Mouse (Mus musculus): ENCODE measurements around the gene Scarf2. TPM values are rescaled to one million over a fixed set of nuclear protein-coding genes. Genes with fewer than 3 reads are reported as not detected.

Scarf2 gene
- polyA plus RNA-seq, 1 experiment = 41.0 TPM

DNA sequence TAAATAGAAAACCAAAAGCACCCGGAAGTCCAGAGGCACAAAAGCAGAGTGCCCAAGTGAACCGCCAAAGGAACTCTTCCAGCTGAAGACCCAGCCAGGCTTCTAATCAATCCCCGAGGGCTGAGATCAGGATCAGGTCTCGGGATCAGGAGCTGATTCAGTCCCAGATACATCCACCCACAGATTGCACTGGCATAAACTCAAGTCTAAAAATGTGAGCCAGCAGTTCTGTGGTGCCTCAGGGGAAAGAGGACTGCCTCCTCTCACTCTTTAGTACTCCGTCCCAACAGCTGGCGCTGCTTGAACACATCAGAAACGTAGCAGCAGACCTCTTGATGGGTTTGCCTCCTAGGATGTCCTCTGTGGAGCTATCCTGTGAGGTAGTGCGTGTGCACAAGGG is 19.4 kb downstream of the Scarf2 start:
- Histone ChIP-seq H3K4me3 (ENCODE audit: control insufficient read depth, insufficient read depth, low read length) (no peak overlapping the region), H3K27me3 (ENCODE audit: control insufficient read depth, insufficient read depth, low read length) (no peaks in the 10 kb centered on the region), H3K4me1 (replicated peaks; ENCODE audit: control insufficient read depth, insufficient read depth, low read length) (peaks cover 11% of the 10 kb centered on the region), H3K36me3 (ENCODE audit: control insufficient read depth, insufficient read depth, low read length) (no peaks in the 10 kb centered on the region), H3K27ac (ENCODE audit: control insufficient read depth, insufficient read depth, low read length) (no peak overlapping the region)
- DNase-seq = no peak
- 94% methylated on average over 8 of the region's 8 CpGs for WGBS
- no peak for TF ChIP-seq POLR2A (IDR thresholded peaks at IDR 0.05; ENCODE audit: control insufficient read depth, extremely low read depth, insufficient read depth, low read length, poor library complexity)
- no peak for TF ChIP-seq CTCF (IDR thresholded peaks at IDR 0.05; ENCODE audit: borderline replicate concordance, control insufficient read depth, extremely low read depth, insufficient read depth, low read length, poor library complexity)

DNA sequence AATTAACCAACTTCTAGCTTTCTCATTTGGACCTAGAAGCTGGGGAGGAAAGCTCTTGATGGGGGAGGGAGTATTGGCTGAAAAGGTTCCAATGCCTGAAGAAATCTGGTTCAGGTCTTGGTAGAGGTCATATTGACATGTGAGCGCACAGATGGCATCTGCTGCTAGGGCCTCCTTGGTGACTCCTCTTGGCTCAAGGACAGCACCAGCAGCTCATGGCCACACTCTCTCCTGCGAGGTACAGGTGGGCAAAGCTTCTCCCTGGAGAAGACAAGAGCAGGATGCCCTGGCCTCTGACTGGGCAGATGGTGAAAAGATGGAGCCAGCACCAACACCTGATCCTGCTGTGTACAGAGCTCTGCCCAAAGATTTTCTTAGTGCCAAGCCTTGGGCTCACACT is 29.4 kb downstream of the Scarf2 start:
- Histone ChIP-seq H3K4me1 (replicated peaks; ENCODE audit: control insufficient read depth, insufficient read depth, low read length) (no peaks in the 10 kb centered on the region), H3K27me3 (ENCODE audit: control insufficient read depth, insufficient read depth, low read length) (no peaks in the 10 kb centered on the region; the same call in 1 of the 2 replicates), H3K4me3 (ENCODE audit: control insufficient read depth, insufficient read depth, low read length) (no peak overlapping the region), H3K36me3 (ENCODE audit: control insufficient read depth, insufficient read depth, low read length) (no peaks in the 10 kb centered on the region), H3K27ac (ENCODE audit: control insufficient read depth, insufficient read depth, low read length) (no peak overlapping the region)
- DNase-seq = no peak
- TF ChIP-seq CTCF (IDR thresholded peaks at IDR 0.05; ENCODE audit: borderline replicate concordance, control insufficient read depth, extremely low read depth, insufficient read depth, low read length, poor library complexity) = no peak
- no peak for TF ChIP-seq POLR2A (IDR thresholded peaks at IDR 0.05; ENCODE audit: control insufficient read depth, extremely low read depth, insufficient read depth, low read length, poor library complexity)
- WGBS = 95% methylated on average over 2 of the region's 2 CpGs

DNA sequence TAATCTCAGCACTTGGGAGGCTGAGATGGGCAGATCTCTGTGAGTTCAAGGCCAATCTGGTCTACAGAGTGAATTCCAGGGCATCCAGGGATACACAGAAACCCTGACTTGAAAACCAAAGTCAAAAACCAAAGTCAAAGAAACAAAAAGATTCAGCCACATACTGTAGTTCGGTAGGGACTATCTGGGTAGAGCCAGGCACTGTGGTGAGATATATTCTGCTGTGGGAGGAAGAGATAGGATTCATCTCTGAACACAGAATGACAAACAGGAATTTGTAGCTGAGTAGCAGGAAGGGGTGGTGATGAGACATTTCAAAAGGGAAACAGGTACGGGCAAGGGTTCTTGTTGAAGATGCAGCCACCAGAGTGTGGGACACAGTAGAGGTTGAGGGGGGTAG is 31.1 kb downstream of the Scarf2 start:
- TF ChIP-seq CTCF (IDR thresholded peaks at IDR 0.05; ENCODE audit: borderline replicate concordance, control insufficient read depth, extremely low read depth, insufficient read depth, low read length, poor library complexity) = no peak
- TF ChIP-seq POLR2A (IDR thresholded peaks at IDR 0.05; ENCODE audit: control insufficient read depth, extremely low read depth, insufficient read depth, low read length, poor library complexity) = no peak

DNA sequence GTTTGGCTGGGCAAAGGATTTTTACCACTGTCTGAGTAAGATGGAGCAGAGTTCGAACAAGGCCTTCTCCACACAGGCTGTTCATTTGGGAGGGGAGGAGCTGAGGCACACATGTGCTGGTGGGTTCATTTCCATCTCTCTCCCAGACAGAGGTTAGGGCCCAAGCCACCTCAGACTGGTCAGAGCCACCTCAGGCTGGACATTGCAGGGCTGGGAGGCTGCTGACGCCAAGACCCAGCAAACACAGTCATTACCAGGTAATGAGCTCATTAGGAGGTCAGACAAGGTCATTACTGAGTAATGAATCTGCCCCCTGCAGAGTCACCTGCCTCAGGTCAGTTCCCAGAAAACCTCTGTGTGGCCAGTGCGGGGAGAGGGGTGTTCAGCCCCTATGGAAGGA is 31.8 kb downstream of the Scarf2 start:
- TF ChIP-seq CTCF (IDR thresholded peaks at IDR 0.05; ENCODE audit: borderline replicate concordance, control insufficient read depth, extremely low read depth, insufficient read depth, low read length, poor library complexity) = no peak
- TF ChIP-seq POLR2A (IDR thresholded peaks at IDR 0.05; ENCODE audit: control insufficient read depth, extremely low read depth, insufficient read depth, low read length, poor library complexity) = no peak
- DNase-seq = no peak
- H3K4me3 ChIP-seq (ENCODE audit: control insufficient read depth, insufficient read depth, low read length) = no peak overlapping the region
- 95% methylated on average over 3 of the region's 3 CpGs for WGBS
- no peak overlapping the region for H3K27ac ChIP-seq (ENCODE audit: control insufficient read depth, insufficient read depth, low read length)
- 0 out of 2 replicates have a peak, but pooled peaks cover 3% of the 10 kb centered on the region for H3K4me1 ChIP-seq (replicated peaks; ENCODE audit: control insufficient read depth, insufficient read depth, low read length)
- no peaks in the 10 kb centered on the region for H3K36me3 ChIP-seq (ENCODE audit: control insufficient read depth, insufficient read depth, low read length)
- H3K27me3 ChIP-seq (ENCODE audit: control insufficient read depth, insufficient read depth, low read length) = peaks cover 12% of the 10 kb centered on the region

More for the DNA sequence above, 31.1 kb downstream of the Scarf2 start:
- Histone ChIP-seq H3K27me3 (ENCODE audit: control insufficient read depth, insufficient read depth, low read length) (peaks cover 6% of the 10 kb centered on the region; the same call in 1 of the 2 replicates), H3K4me3 (ENCODE audit: control insufficient read depth, insufficient read depth, low read length) (no peak overlapping the region), H3K4me1 (replicated peaks; ENCODE audit: control insufficient read depth, insufficient read depth, low read length) (no peaks in the 10 kb centered on the region), H3K27ac (ENCODE audit: control insufficient read depth, insufficient read depth, low read length) (no peak overlapping the region), H3K36me3 (ENCODE audit: control insufficient read depth, insufficient read depth, low read length) (no peaks in the 10 kb centered on the region)
- 70% methylated on average over 2 of the region's 2 CpGs for WGBS
- DNase-seq = no peak

DNA sequence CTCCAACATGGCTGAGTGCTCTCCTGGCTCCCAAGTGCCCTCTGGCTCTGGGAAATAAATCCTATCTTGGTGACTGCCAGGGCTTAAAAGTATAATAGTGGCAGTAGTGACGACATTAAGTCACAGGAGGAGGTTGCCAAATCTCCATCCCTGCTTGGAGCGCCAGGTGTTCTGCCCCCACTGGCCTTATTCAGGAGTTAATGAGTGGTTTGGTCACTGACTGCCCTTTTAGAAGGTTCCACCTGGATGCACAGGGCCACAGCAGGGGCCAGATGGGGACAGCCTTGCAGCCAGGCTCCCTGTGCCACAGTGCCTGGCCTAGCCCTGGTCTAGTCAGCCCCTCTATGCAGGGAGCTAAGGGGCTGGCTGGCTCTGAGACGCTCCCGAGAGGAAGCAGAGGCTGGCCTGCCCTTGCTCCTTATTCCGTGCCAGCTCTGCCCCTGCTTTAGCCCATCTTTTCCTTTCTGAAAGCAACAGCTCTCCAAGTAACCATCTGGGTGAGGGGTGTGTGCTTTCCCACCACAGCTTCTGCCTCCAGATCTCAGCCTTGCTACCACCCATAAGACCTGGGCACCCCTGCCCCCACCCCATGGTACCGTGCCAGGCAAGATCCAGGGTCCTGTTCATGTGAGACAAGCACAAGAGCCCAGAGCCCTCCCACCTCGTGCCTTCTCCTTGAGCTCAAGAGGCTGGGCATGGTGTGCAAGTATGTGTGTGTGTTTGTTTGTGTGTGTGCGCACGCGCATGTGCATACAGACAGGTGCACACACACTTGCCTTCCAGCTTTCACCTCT is 33.5 kb downstream of the Scarf2 start:
- H3K36me3 ChIP-seq (ENCODE audit: control insufficient read depth, insufficient read depth, low read length) = no peaks in the 10 kb centered on the region
- DNase-seq = no peak
- TF ChIP-seq CTCF (IDR thresholded peaks at IDR 0.05; ENCODE audit: borderline replicate concordance, control insufficient read depth, extremely low read depth, insufficient read depth, low read length, poor library complexity) (no peak), POLR2A (IDR thresholded peaks at IDR 0.05; ENCODE audit: control insufficient read depth, extremely low read depth, insufficient read depth, low read length, poor library complexity) (no peak)
- 0 out of 2 replicates have a peak, but pooled peaks cover 5% of the 10 kb centered on the region for H3K4me1 ChIP-seq (replicated peaks; ENCODE audit: control insufficient read depth, insufficient read depth, low read length)
- H3K27ac ChIP-seq (ENCODE audit: control insufficient read depth, insufficient read depth, low read length) = no peak overlapping the region
- WGBS = 85% methylated on average over 10 of the region's 10 CpGs
- H3K4me3 ChIP-seq (ENCODE audit: control insufficient read depth, insufficient read depth, low read length) = no peak overlapping the region
- peaks cover 17% of the 10 kb centered on the region for H3K27me3 ChIP-seq (ENCODE audit: control insufficient read depth, insufficient read depth, low read length)

DNA sequence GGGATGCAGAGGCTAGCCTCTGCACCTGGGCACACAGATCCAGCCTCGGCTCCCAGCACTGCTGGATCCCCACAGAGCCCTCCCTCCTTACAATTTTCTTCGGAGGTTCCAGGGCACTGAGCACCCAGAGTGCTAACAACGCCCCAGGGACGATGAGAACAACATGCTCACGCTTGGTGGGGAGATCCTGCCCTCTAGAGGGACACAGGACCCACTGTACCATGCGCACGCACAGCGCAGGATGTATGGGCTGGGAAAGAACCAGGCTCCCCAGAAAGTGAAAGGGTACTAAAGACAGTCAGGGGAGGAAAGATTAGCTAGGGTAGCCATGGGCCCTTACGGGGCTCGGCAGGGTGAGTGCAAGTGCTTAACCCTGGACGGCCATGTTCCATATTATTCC is 34.7 kb downstream of the Scarf2 start:
- Histone ChIP-seq H3K27me3 (ENCODE audit: control insufficient read depth, insufficient read depth, low read length) (peaks cover 17% of the 10 kb centered on the region), H3K4me1 (replicated peaks; ENCODE audit: control insufficient read depth, insufficient read depth, low read length) (0 out of 2 replicates have a peak, but pooled peaks cover 5% of the 10 kb centered on the region), H3K36me3 (ENCODE audit: control insufficient read depth, insufficient read depth, low read length) (no peaks in the 10 kb centered on the region), H3K4me3 (ENCODE audit: control insufficient read depth, insufficient read depth, low read length) (no peak overlapping the region), H3K27ac (ENCODE audit: control insufficient read depth, insufficient read depth, low read length) (no peak overlapping the region)
- DNase-seq = no peak
- TF ChIP-seq CTCF (IDR thresholded peaks at IDR 0.05; ENCODE audit: borderline replicate concordance, control insufficient read depth, extremely low read depth, insufficient read depth, low read length, poor library complexity) (no peak), POLR2A (IDR thresholded peaks at IDR 0.05; ENCODE audit: control insufficient read depth, extremely low read depth, insufficient read depth, low read length, poor library complexity) (no peak)
- 21% methylated on average over 11 of the region's 11 CpGs for WGBS

Data from thymus, adult 2 months (tissue).